Mouse (Mus musculus): ENCODE results near the gene Birc5. TPM values are rescaled to one million over a fixed set of nuclear protein-coding genes. Genes with fewer than 3 reads are reported as not detected.

Birc5 gene
- total and polyA plus RNA-seq, 3 experiments, result 131 to 241 (median 184) TPM

DNA sequence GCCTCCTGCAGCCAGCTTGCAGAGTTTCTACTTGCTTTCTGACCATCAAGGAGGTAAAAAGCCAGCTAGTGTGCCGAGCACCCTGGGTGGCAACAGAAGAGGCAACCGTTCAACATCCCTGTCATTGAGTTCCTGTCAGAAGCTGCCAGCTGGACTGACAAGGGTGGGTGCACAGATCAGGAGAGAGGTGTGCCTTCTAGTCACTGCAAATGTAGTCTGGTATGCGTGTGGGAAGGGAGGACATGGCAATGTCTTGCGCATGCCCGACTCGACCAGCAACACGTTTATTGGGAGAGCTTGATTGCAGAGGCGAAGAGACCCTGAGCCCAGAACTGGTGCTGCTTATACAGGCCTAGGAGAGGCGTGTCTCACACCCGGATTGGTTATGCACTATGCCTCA, 8.4 kb downstream of the Birc5 start:
- DNase-seq (ENCODE audit: low spot score) (no peak), ATAC-seq (ENCODE audit: extremely low read depth, insufficient number of reproducible peaks, low FRiP score, poor library complexity, severe bottlenecking) (no peak)
- Histone ChIP-seq H3K4me1 (ENCODE audit: insufficient read depth, low read depth, low read length) (peaks cover 18% of the 10 kb centered on the region), H3K27me3 (ENCODE audit: insufficient read depth, low read length) (peaks cover 24% of the 10 kb centered on the region), H3K9me3 (replicated peaks) (peaks cover 7% of the 10 kb centered on the region), H3K4me3 (ENCODE audit: low read depth, low read length) (no peak overlapping the region), H3K36me3 (replicated peaks) (peaks cover 62% of the 10 kb centered on the region)
- TF ChIP-seq CTCF (IDR thresholded peaks at IDR 0.05; ENCODE audit: low read depth, low read length) (no peak), GATA2 (IDR thresholded peaks at IDR 0.05; ENCODE audit: borderline replicate concordance, low read depth, low read length) (no peak), TAL1 (conservative IDR thresholded peaks at IDR 0.05; ENCODE audit: low read depth, low read length) (no peak), POLR2AphosphoS5 (IDR thresholded peaks at IDR 0.05; ENCODE audit: insufficient replicate concordance, low read depth, low read length) (no peak), GATA1 (IDR thresholded peaks at IDR 0.05; ENCODE audit: borderline replicate concordance, low read length) (no peak)

DNA sequence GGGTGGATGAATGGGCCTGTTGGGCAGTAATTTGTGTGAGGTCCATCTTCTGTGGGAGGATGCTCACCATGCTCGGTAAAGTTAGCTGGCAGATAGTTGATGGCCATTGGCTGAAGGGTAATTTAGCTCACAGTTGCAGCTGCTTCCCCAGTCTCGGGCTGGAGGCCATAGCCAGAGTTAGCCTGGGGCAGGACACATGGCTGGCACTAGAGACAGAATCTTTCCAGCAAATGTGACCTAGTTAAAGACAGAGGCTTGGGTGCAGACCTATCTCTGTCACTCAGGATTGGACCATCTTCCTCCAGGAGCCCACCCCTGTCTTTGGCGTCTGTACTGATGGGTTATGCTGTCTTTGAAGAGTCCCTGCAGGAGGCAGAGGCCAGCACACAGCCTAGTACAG, 9.3 kb downstream of the Birc5 start:
- Histone ChIP-seq H3K36me3 (replicated peaks) (peaks cover 52% of the 10 kb centered on the region), H3K4me3 (ENCODE audit: low read depth, low read length) (no peak overlapping the region), H3K4me1 (ENCODE audit: insufficient read depth, low read depth, low read length) (peaks cover 17% of the 10 kb centered on the region), H3K27me3 (ENCODE audit: insufficient read depth, low read length) (peaks cover 33% of the 10 kb centered on the region), H3K9me3 (replicated peaks) (peaks cover 7% of the 10 kb centered on the region)
- DNase-seq (ENCODE audit: low spot score), result no peak
- ATAC-seq (ENCODE audit: extremely low read depth, insufficient number of reproducible peaks, low FRiP score, poor library complexity, severe bottlenecking), result no peak
- TF ChIP-seq CTCF (IDR thresholded peaks at IDR 0.05; ENCODE audit: low read depth, low read length), result no peak

DNA sequence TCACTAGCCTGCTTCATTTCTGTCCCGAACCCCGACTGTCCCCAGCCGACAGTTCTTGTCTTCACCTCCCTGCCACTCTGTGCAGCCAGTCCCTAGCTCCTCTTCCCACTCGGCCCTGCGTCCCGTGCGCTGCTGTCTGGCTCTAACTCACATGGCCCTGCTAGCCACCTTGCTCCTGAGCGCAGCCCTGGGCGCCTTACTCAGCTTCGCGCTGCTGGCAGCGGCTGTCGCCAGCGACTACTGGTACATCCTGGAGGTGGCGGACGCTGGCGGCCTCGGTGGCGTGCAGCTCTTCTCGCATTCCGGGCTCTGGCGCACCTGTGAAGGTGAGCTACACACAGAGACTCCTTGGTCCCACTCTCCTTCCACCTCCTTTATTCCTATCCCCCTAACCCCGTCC, 11.6 kb downstream of the Birc5 start, which contains the start of gene Tmem235:
TSS of gene Tmem235 (plus strand) at position 152 of the 400 bp plus-strand sequence.
- Histone ChIP-seq H3K36me3 (replicated peaks) (peaks cover 33% of the 10 kb centered on the region), H3K27me3 (ENCODE audit: insufficient read depth, low read length) (peaks cover 50% of the 10 kb centered on the region), H3K4me1 (ENCODE audit: insufficient read depth, low read depth, low read length) (peaks cover 34% of the 10 kb centered on the region), H3K4me3 (ENCODE audit: low read depth, low read length) (no peak within 1 kb of the TSS), H3K9me3 (replicated peaks) (peaks cover 7% of the 10 kb centered on the region)
- DNase-seq (ENCODE audit: low spot score), result no peak
- TF ChIP-seq CTCF (IDR thresholded peaks at IDR 0.05; ENCODE audit: low read depth, low read length), result no peak
- no peak for TF ChIP-seq GATA2 (IDR thresholded peaks at IDR 0.05; ENCODE audit: borderline replicate concordance, low read depth, low read length)
- TF ChIP-seq TAL1 (conservative IDR thresholded peaks at IDR 0.05; ENCODE audit: low read depth, low read length), result no peak
- TF ChIP-seq POLR2AphosphoS5 (IDR thresholded peaks at IDR 0.05; ENCODE audit: insufficient replicate concordance, low read depth, low read length), result no peak
- no peak for TF ChIP-seq GATA1 (IDR thresholded peaks at IDR 0.05; ENCODE audit: borderline replicate concordance, low read length)
- no peak for ATAC-seq (ENCODE audit: extremely low read depth, insufficient number of reproducible peaks, low FRiP score, poor library complexity, severe bottlenecking)

DNA sequence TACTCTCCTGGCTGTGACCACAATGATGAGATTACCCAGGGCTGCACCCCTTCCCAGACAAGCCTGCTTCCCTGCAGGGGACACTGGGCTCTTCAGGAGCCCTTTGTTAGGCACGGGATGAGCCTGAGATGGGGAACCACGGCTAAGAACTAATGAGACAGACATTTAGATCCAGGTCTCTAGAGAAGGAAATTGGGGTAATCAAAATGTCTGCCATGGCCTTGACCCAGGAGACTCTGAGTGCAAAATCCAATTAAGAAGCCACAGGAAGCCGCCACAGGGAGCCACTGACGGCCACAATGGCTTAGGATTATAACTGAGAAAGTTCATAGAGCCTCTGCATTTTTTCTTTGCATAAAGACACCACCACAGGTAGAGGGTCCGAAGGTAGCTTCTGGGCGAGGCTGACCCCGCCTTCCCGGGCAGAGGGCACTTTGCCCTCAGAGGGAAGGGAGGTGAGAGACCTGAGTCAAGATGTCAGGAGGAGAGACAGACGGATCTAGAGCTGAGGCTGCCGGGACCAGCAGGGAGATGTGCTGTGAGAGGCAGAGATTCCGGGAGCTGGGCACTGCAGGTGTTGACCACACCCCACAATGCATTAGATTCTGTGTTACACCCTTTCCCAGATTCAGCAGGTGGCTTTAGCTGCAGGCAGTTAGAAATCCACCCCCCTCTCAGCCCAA, 14.3 kb downstream of the Birc5 start:
- H3K36me3 ChIP-seq (replicated peaks), result peaks cover 7% of the 10 kb centered on the region
- H3K27me3 ChIP-seq (ENCODE audit: insufficient read depth, low read length), result peaks cover 75% of the 10 kb centered on the region
- DNase-seq (ENCODE audit: low spot score) (no peak), ATAC-seq (ENCODE audit: extremely low read depth, insufficient number of reproducible peaks, low FRiP score, poor library complexity, severe bottlenecking) (no peak)
- TF ChIP-seq GATA1 (IDR thresholded peaks at IDR 0.05; ENCODE audit: borderline replicate concordance, low read length) (no peak), GATA2 (IDR thresholded peaks at IDR 0.05; ENCODE audit: borderline replicate concordance, low read depth, low read length) (no peak), POLR2AphosphoS5 (IDR thresholded peaks at IDR 0.05; ENCODE audit: insufficient replicate concordance, low read depth, low read length) (no peak), CTCF (IDR thresholded peaks at IDR 0.05; ENCODE audit: low read depth, low read length) (no peak), TAL1 (conservative IDR thresholded peaks at IDR 0.05; ENCODE audit: low read depth, low read length) (no peak)
- H3K4me3 ChIP-seq (ENCODE audit: low read depth, low read length), result no peak overlapping the region
- peaks cover 32% of the 10 kb centered on the region for H3K4me1 ChIP-seq (ENCODE audit: insufficient read depth, low read depth, low read length)
- no peaks in the 10 kb centered on the region for H3K9me3 ChIP-seq (replicated peaks)

DNA sequence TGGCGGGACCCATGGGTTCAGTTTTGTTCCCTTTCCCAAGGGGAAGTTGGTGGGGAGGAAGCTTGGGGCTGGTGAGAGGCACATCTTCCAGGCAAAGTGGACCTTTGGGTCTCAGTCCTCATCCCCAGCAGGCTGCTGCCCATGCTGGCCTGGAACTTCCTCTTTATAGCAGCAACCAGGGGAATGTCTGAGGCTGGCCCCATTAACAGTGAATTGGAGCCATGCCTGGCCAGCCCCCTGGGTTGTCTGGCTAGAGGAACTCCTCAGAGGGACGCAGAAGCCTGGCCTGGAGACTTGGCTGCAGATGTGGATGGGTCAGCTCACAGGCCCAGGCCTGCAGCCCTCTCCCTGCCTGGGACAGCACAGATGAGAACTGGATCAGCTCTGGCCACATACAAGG, 15.8 kb downstream of the Birc5 start:
- Histone ChIP-seq H3K36me3 (replicated peaks) (no peaks in the 10 kb centered on the region), H3K4me1 (ENCODE audit: insufficient read depth, low read depth, low read length) (peaks cover 32% of the 10 kb centered on the region), H3K9me3 (replicated peaks) (no peaks in the 10 kb centered on the region), H3K4me3 (ENCODE audit: low read depth, low read length) (no peak overlapping the region), H3K27me3 (ENCODE audit: insufficient read depth, low read length) (peaks cover 88% of the 10 kb centered on the region)
- ATAC-seq (ENCODE audit: extremely low read depth, insufficient number of reproducible peaks, low FRiP score, poor library complexity, severe bottlenecking), result no peak
- TF ChIP-seq GATA2 (IDR thresholded peaks at IDR 0.05; ENCODE audit: borderline replicate concordance, low read depth, low read length), result no peak
- TF ChIP-seq POLR2AphosphoS5 (IDR thresholded peaks at IDR 0.05; ENCODE audit: insufficient replicate concordance, low read depth, low read length), result no peak
- no peak for TF ChIP-seq CTCF (IDR thresholded peaks at IDR 0.05; ENCODE audit: low read depth, low read length)
- no peak for TF ChIP-seq TAL1 (conservative IDR thresholded peaks at IDR 0.05; ENCODE audit: low read depth, low read length)
- no peak for TF ChIP-seq GATA1 (IDR thresholded peaks at IDR 0.05; ENCODE audit: borderline replicate concordance, low read length)
- DNase-seq (ENCODE audit: low spot score), result no peak

DNA sequence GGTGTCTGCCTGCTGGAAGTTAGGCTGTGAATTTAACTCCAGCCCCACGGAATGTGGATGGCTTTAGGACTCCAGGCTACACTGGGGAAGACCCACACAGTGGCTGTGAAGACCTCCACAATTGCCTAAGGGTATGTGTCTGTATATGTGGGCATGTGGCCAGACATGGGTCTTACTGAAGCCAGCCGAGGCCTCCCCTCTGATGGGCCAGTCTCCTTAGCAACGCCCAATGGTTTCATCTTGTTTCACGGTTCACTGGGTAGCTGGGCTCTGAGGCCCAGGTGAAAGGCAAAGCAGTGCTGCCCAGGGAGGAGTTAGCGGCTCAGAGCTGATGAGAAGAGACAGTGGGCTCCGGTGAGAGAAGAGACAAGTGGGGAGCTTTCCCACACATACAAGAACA, 16.9 kb downstream of the Birc5 start:
- peaks cover 36% of the 10 kb centered on the region for H3K4me1 ChIP-seq (ENCODE audit: insufficient read depth, low read depth, low read length)
- DNase-seq (ENCODE audit: low spot score), result no peak
- ATAC-seq (ENCODE audit: extremely low read depth, insufficient number of reproducible peaks, low FRiP score, poor library complexity, severe bottlenecking), result no peak
- no peaks in the 10 kb centered on the region for H3K36me3 ChIP-seq (replicated peaks)
- H3K27me3 ChIP-seq (ENCODE audit: insufficient read depth, low read length), result peaks cover 84% of the 10 kb centered on the region
- no peak for TF ChIP-seq CTCF (IDR thresholded peaks at IDR 0.05; ENCODE audit: low read depth, low read length)
- no peak for TF ChIP-seq TAL1 (conservative IDR thresholded peaks at IDR 0.05; ENCODE audit: low read depth, low read length)
- no peak for TF ChIP-seq GATA1 (IDR thresholded peaks at IDR 0.05; ENCODE audit: borderline replicate concordance, low read length)
- TF ChIP-seq GATA2 (IDR thresholded peaks at IDR 0.05; ENCODE audit: borderline replicate concordance, low read depth, low read length), result no peak
- TF ChIP-seq POLR2AphosphoS5 (IDR thresholded peaks at IDR 0.05; ENCODE audit: insufficient replicate concordance, low read depth, low read length), result no peak
- H3K9me3 ChIP-seq (replicated peaks), result no peaks in the 10 kb centered on the region
- H3K4me3 ChIP-seq (ENCODE audit: low read depth, low read length), result no peak overlapping the region
